Mouse (Mus musculus) forebrain, postnatal 0 days (tissue): Measurements from ENCODE around the gene Itgae. TPM values are rescaled to one million over a fixed set of nuclear protein-coding genes. Genes with fewer than 3 reads are reported as not detected.

Experiments used
- ATAC-seq: fragments of 200-750 bp; cut with Nextera tagmentation; 2 replicates; pipeline ENCODE4 v1.8.0; 2017; ENCODE audit warnings: mild to moderate bottlenecking, moderate library complexity
- DNase-seq: peaks from one replicate; pipeline ENCODE4 v3.0.0-alpha.2; 2015
- H3K27ac ChIP-seq: fragments of 300-500 bp; sonication (generic); 2 replicates; pipeline ENCODE4 v1.5.1; 2014; ENCODE audit warnings: low read depth, mild to moderate bottlenecking, antibody characterized with exemption, low read length, moderate library complexity, mixed read lengths
- H3K27me3 ChIP-seq: fragments of 300-500 bp; sonication (generic); 2 replicates; pipeline ENCODE4 v1.6.1; 2014; ENCODE audit warnings: mild to moderate bottlenecking, low read length, mixed read lengths; ENCODE audit not compliant: insufficient read depth
- H3K36me3 ChIP-seq: fragments of 300-500 bp; sonication (generic); 2 replicates; pipeline ENCODE4 v1.6.1; 2014; ENCODE audit warnings: mild to moderate bottlenecking, moderate library complexity; ENCODE audit not compliant: insufficient read depth
- H3K4me1 ChIP-seq: fragments of 300-500 bp; sonication (generic); 2 replicates; pipeline ENCODE4 v1.6.1; 2014; ENCODE audit warnings: antibody characterized with exemption; ENCODE audit not compliant: insufficient read depth
- H3K4me2 ChIP-seq: fragments of 300-500 bp; sonication (generic); 2 replicates; pipeline ENCODE4 v1.6.1; 2014; ENCODE audit warnings: low read depth, mild to moderate bottlenecking, moderate library complexity
- H3K4me3 ChIP-seq: fragments of 300-500 bp; sonication (generic); 2 replicates; pipeline ENCODE4 v1.5.1; 2014; ENCODE audit warnings: low read depth, low read length, mixed read lengths
- H3K9ac ChIP-seq: fragments of 300-500 bp; sonication (generic); 2 replicates; pipeline ENCODE4 v1.6.1; 2014; ENCODE audit warnings: mild to moderate bottlenecking
- H3K9me3 ChIP-seq: fragments of 300-500 bp; sonication (generic); 2 replicates; pipeline ENCODE4 v1.6.1; 2016; ENCODE audit warnings: low read length
- CTCF ChIP-seq: sonication (generic); IDR thresholded peaks from 2 replicates; pipeline ENCODE4 v1.5.1; 2016; ENCODE audit warnings: antibody characterized with exemption, control low read depth, low read depth
- WGBS: fragments of 180-500 bp; shearing (Covaris S2); extraction: QIAGEN DNeasy Blood & Tissue Kit; methylation state at CpG from one replicate; pipeline ENCODE4 v1.1.7; 2014; 5-methylcytosine and 5-hydroxymethylcytosine counted together
- polyA plus RNA-seq: library from polyadenylated mRNA; unstranded; fragments of >200 nt; fragmentation: Nextera tagmentation; extraction: Ambion mirVana; gene quantifications from 2 replicates; pipeline ENCODE4 v1.2.1, GENCODE M21; 2015
- total RNA-seq: library from RNA; depleted of rRNA; stranded (reverse); fragments of >200 nt; gene quantifications from 2 replicates; pipeline ENCODE4 v1.2.3, GENCODE M21; 2014; rRNA removed

The Itgae gene
- total RNA-seq (0.08 and 0.24 TPM in 2 replicates), polyA plus RNA-seq (0.20 and 0.21 TPM in 2 replicates)

DNA sequence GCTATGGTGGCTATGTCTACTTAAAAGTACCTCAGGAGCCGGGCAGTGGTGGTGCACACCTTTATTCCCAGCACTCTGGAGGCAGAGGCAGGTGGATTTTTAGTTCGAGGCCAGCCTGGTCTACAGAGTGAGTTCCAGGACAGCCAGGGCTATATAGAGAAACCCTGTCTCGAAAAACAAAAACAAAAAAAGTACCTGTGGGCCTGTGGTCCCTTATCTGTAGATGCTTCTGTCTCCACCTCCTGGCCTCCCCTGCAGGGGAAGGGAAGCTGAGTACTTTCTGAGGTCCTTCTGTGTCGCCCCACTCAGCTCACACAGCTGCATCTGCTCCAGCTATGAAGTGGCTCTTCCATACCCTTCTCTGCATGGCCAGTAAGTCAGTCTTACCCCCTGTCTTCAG is at the start of gene Itgae:
Gene Itgae, plus strand, starts transcription at position 301 of the 400 bp plus-strand sequence.
- no peaks in the 10 kb centered on the region for H3K27me3 ChIP-seq
- ATAC-seq (no peak), DNase-seq (no peak)
- H3K9me3 ChIP-seq: no peaks in the 10 kb centered on the region
- no peak within 1 kb of the TSS for H3K4me2 ChIP-seq
- WGBS: 87% methylated on average over 4 of the region's 4 CpGs
- H3K4me1 ChIP-seq: no peaks in the 10 kb centered on the region
- no peak for TF ChIP-seq CTCF
- H3K4me3 ChIP-seq: no peak within 1 kb of the TSS
- H3K27ac ChIP-seq: no peak within 1 kb of the TSS
- no peak within 1 kb of the TSS for H3K9ac ChIP-seq
- H3K36me3 ChIP-seq: no peaks in the 10 kb centered on the region

DNA sequence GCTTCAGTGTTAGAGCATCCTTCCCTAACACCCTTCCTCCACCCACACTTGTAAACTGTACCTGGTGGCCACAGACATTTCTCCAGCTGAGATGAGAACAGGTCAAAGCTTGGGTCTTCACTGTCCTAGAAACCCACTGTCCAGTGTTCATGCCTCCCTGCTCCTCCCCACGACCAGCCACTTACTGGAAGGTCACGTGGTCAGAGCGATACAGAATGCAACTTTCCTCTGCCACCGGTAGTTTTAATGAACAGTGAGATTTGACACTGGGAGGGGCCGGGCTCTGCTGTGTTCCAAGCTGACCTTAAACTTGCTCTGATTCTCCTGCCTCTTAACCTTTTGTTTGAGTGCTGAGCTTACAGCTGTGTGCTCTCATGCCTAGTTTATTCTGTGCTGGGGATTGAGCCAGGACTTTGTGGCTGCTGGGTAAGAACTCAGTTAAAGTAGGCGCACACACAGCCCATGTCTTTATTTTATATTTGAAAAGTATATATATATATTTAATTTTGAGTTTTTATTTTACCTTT is 46.1 kb upstream of the Itgae start:
- no peak for TF ChIP-seq CTCF
- Histone ChIP-seq H3K4me2 (no peak overlapping the region), H3K27ac (no peak overlapping the region), H3K9ac (no peak overlapping the region), H3K9me3 (no peaks in the 10 kb centered on the region), H3K27me3 (no peaks in the 10 kb centered on the region), H3K4me3 (no peak overlapping the region), H3K36me3 (peaks cover 10% of the 10 kb centered on the region), H3K4me1 (0 out of 2 replicates have a peak, but pooled peaks cover 4% of the 10 kb centered on the region)
- 65% methylated on average over 6 of the region's 6 CpGs for WGBS
- no peak for ATAC-seq
- no peak for DNase-seq

DNA sequence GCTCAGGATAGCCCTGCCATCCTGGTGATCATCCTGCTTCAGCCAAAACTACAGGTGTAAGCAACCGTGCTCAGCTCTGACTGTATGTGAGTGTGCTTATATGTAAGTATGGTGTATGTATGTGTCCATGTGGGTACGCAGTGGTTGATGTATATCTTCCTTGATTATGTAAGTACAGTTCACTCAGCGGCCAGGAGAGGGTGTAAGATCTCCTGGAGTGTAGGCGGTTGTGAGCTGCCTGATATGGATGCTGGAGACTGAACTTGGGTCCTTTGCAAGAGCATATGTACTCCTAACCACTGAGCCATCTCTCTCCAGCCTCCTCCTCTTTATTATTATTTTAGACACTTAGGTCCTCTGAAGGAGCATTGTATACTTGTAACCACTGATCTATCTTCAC is 45.6 kb upstream of the Itgae start:
- no peak overlapping the region for H3K9ac ChIP-seq
- H3K36me3 ChIP-seq: peaks cover 10% of the 10 kb centered on the region
- no peak overlapping the region for H3K4me3 ChIP-seq
- no peaks in the 10 kb centered on the region for H3K27me3 ChIP-seq
- ATAC-seq: no peak
- 75% methylated on average over 4 of the region's 4 CpGs for WGBS
- no peaks in the 10 kb centered on the region for H3K9me3 ChIP-seq
- 0 out of 2 replicates have a peak, but pooled peaks cover 4% of the 10 kb centered on the region for H3K4me1 ChIP-seq
- H3K4me2 ChIP-seq: no peak overlapping the region
- no peak for TF ChIP-seq CTCF
- no peak for DNase-seq
- no peak overlapping the region for H3K27ac ChIP-seq

DNA sequence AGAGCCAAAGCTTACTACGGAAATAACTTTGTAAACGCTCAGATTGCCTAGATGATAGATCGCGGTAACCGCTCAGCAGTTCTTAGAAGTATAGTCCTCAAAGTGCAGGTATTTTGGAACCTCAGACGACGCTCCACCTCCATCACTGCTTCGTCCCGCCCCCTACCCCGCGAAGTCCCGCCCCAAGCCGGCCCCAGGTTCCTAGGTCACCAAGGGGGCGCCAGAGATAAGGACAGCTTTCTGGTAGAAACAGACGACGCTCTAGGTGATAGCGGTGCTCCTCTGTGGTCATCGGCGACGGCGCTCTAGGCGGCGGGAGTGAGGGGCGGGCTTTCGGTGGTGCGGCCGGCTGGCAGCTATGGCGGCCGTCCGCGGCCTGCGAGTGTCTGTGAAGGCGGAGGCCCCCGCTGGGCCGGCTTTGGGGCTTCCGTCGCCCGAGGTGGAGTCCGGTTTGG is 42.8 kb upstream of the Itgae start, which contains the start of gene Ncbp3:
Gene Ncbp3, plus strand, starts transcription at position 242 of the 455 bp plus-strand sequence.
- no peaks in the 10 kb centered on the region for H3K27me3 ChIP-seq
- DNase-seq (peak; percentile 97), ATAC-seq (peak; percentile 98)
- H3K9me3 ChIP-seq: no peaks in the 10 kb centered on the region
- H3K4me1 ChIP-seq: 0 out of 2 replicates have a peak, but pooled peaks cover 4% of the 10 kb centered on the region
- WGBS: under 1% methylated on average over 39 of the region's 39 CpGs
- peak within 1 kb of the TSS; percentile 77 for H3K4me2 ChIP-seq
- peaks cover 6% of the 10 kb centered on the region for H3K36me3 ChIP-seq
- TF ChIP-seq CTCF: peak; percentile 86
- peak within 1 kb of the TSS; percentile 85 for H3K27ac ChIP-seq
- H3K4me3 ChIP-seq: peak within 1 kb of the TSS; percentile 98
- peak within 1 kb of the TSS; percentile 92 for H3K9ac ChIP-seq

DNA sequence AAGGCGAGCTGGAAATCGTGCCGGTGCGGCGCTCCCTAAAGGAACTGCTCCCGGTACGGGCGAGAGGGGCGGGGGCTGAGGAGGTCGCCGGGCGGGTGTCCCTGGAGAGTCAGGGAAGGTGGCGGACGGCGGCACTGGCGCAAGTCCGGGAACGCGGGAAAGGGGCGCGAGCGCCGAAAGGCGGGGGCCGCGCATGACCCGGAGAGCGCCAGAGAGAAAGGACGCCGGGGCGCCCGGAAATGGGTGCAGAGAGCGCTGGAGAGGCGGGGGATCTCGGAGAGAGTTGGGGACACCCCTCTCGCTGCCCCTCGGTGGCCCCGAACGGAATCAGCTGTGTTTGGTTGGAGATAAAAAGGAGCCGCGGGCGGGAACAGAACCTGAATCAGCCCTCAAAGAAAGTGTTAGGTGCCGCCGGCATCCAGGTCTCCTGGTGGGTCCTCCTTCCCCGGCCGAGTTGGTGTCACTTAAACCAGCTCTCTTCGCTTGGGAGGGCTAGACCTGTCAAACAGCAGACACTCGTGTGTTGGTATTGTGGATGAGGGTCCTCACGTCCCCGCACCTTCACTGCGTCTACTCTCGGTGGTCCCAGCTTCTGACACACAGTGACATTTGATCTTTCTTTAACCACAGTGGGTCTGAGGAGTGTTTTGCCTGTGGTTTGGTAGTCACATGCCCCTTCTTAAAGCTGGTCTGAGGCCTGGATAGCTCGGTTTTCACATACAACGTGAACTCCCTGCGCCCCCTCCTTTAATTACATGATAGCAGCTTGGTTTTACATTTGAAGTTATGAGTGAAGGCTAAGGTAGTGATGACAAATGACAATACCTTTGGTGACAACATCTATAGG is 42.1 kb upstream of the Itgae start:
- Histone ChIP-seq H3K4me2 (peak overlapping the region; percentile 77), H3K9ac (peak overlapping the region; percentile 92), H3K9me3 (no peaks in the 10 kb centered on the region), H3K36me3 (peaks cover 9% of the 10 kb centered on the region), H3K4me3 (peak overlapping the region; percentile 98), H3K27me3 (no peaks in the 10 kb centered on the region), H3K27ac (peak overlapping the region; percentile 85), H3K4me1 (0 out of 2 replicates have a peak, but pooled peaks cover 4% of the 10 kb centered on the region)
- WGBS: 2% methylated on average over 51 of the region's 55 CpGs
- TF ChIP-seq CTCF: no peak
- ATAC-seq (peak; percentile 64), DNase-seq (no peak)

DNA sequence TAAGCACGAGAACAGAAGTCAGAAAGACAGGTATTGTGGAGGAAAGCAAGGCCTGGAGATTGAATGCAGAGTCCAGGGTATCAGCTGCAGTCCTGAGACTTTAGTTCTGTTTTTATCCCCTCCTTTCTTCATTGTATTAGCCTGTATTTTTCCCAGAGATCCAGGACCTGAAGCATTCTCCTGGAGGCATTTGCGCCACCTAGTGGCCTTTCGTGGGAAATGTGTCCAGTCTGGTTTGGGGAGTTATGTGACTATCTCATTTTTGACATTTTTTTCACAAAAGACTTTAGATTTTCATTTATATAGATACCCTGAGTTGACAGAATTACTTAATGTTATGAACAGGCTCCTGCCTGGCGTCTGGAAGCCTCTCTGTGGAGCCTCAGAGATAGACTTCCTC is 41.0 kb upstream of the Itgae start:
- H3K9me3 ChIP-seq: no peaks in the 10 kb centered on the region
- peak overlapping the region; percentile 77 for H3K4me2 ChIP-seq
- TF ChIP-seq CTCF: peak; percentile 89
- ATAC-seq (no peak), DNase-seq (peak; percentile 90)
- 4% methylated on average over 4 of the region's 4 CpGs for WGBS
- H3K4me3 ChIP-seq: no peak overlapping the region
- no peak overlapping the region for H3K27ac ChIP-seq
- no peak overlapping the region for H3K9ac ChIP-seq
- H3K36me3 ChIP-seq: peaks cover 20% of the 10 kb centered on the region
- 0 out of 2 replicates have a peak, but pooled peaks cover 4% of the 10 kb centered on the region for H3K4me1 ChIP-seq
- no peaks in the 10 kb centered on the region for H3K27me3 ChIP-seq

DNA sequence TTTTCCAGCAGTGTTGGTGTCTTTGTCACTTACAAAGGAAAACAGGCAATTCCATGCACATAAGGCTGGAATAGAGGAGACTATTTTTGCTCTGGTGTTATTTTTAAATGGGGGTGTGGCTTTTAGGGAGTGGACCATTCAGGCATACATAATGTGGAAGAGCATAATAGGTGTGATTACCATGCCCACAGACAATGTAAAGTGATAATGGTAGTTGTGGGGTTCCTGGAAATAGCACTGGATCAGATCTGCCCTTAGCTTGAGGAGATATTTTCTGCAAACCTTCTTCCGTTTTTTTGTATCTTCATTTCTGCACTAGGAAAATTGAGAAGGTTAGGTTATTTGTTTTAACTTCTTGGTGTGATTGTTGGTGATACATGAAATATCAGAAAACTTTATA is 37.6 kb upstream of the Itgae start:
- Histone ChIP-seq H3K36me3 (peaks cover 45% of the 10 kb centered on the region), H3K27ac (no peak overlapping the region), H3K4me1 (no peaks in the 10 kb centered on the region), H3K9ac (no peak overlapping the region), H3K4me2 (no peak overlapping the region), H3K4me3 (no peak overlapping the region), H3K9me3 (no peaks in the 10 kb centered on the region), H3K27me3 (no peaks in the 10 kb centered on the region)
- ATAC-seq (no peak), DNase-seq (no peak)
- TF ChIP-seq CTCF: no peak
- WGBS: 89% methylated on average over 1 of the region's 1 CpGs
